17 mouse cellular contexts compared by ENCODE assay signal in the genomic region with DNA sequence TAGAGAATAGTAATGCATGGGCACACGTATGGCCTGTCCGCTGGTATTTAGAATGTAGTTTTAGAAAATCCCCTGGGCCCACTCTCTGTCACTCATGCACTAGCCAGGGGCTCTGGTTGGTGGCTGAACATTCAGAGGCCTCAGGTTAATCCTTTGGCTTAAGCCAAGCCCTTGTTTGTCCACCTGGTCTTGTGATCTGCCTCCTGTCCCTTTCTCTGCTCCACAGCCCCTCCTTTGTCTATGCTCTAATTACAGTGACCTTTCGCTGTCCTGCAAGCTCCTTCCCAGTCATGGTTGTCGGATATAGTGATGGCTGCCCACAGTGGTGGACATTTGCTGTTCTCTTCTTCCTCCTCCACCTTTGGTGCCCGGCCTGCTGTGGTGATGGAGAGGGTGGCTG.
DNase-seq lines count a peak whose midpoint lies in the region; ATAC-seq and TF ChIP-seq lines count a peak whose summit lies in the region.
"Had no signal": no experiment of that assay in that cellular context is flagged by ENCODE, and none has a peak within 500 bp of the region (broad histone marks: within the 10 kb centered on the region; RNA-seq: fewer than 3 reads in every experiment).

No protein-coding gene starts in this region.

- H3K9me3 ChIP-seq in heart, embryonic 10.5 days = 0 out of 2 replicates have a peak, but pooled peaks cover 7% of the 10 kb centered on the region
- H3K9me3 ChIP-seq in kidney, embryonic 16.5 days (ENCODE audit: low read length) = peaks cover 10% of the 10 kb centered on the region
- no peaks in the 10 kb centered on the region for H3K9me3 ChIP-seq in heart, embryonic 15.5 days (replicated peaks)
- H3K9me3 ChIP-seq in neural tube, embryonic 11.5 days (ENCODE audit: control insufficient read depth, low read length) = peaks cover 4% of the 10 kb centered on the region; the same call in 1 of the 2 replicates

- peak overlapping the region; percentile 78 for H3K27ac ChIP-seq in heart, embryonic 10.5 days
- peak overlapping the region; percentile 40; the same call in 1 of the 2 replicates for H3K27ac ChIP-seq in kidney, embryonic 16.5 days (ENCODE audit: low read length)
- no peak overlapping the region for H3K27ac ChIP-seq in kidney, adult 2 months (ENCODE audit: insufficient read depth, low read depth, low read length)
- peak overlapping the region; percentile 59 for H3K27ac ChIP-seq in heart, embryonic 15.5 days
- H3K27ac ChIP-seq in neural tube, embryonic 11.5 days (ENCODE audit: low read depth, low read length) = 0 out of 2 replicates have a peak overlapping the region, but pooled peaks have one; percentile 8
- H3K27ac ChIP-seq: embryonic facial prominence, embryonic 13.5 days; left cerebral cortex, adult 2 months; limb, embryonic 13.5 days; liver, embryonic 14.5 days; midbrain, embryonic 13.5 days had no signal

- no peaks in the 10 kb centered on the region for H3K27me3 ChIP-seq in heart, embryonic 10.5 days (ENCODE audit: insufficient read depth, poor library complexity, severe bottlenecking)
- H3K27me3 ChIP-seq in kidney, embryonic 16.5 days (ENCODE audit: insufficient read depth, low read length) = no peaks in the 10 kb centered on the region
- H3K27me3 ChIP-seq in kidney, adult 2 months (replicated peaks; ENCODE audit: control insufficient read depth, insufficient read depth, low read length) = no peaks in the 10 kb centered on the region
- no peaks in the 10 kb centered on the region for H3K27me3 ChIP-seq in heart, embryonic 15.5 days
- H3K27me3 ChIP-seq in neural tube, embryonic 11.5 days (ENCODE audit: control insufficient read depth, insufficient read depth, low read length) = no peaks in the 10 kb centered on the region
- H3K27me3 ChIP-seq: embryonic facial prominence, embryonic 13.5 days; limb, embryonic 13.5 days; midbrain, embryonic 13.5 days had no signal

- H3K4me3 ChIP-seq in heart, embryonic 10.5 days = no peak overlapping the region
- no peak overlapping the region for H3K4me3 ChIP-seq in kidney, embryonic 16.5 days (ENCODE audit: low read length)
- H3K4me3 ChIP-seq in kidney, adult 2 months (ENCODE audit: insufficient read depth, low read depth, low read length) = no peak overlapping the region
- H3K4me3 ChIP-seq in heart, embryonic 15.5 days = no peak overlapping the region
- no peak overlapping the region for H3K4me3 ChIP-seq in neural tube, embryonic 11.5 days (ENCODE audit: low read depth, low read length)
- H3K4me3 ChIP-seq: embryonic facial prominence, embryonic 13.5 days; left cerebral cortex, adult 2 months; limb, embryonic 13.5 days; midbrain, embryonic 13.5 days; myocyte had no signal

- no peak overlapping the region for H3K9ac ChIP-seq in kidney, embryonic 16.5 days (replicated peaks; ENCODE audit: low read length)
- H3K9ac ChIP-seq in heart, embryonic 15.5 days = no peak overlapping the region
- H3K9ac ChIP-seq in neural tube, embryonic 11.5 days (ENCODE audit: low read length) = no peak overlapping the region
- H3K9ac ChIP-seq: embryonic facial prominence, embryonic 13.5 days; limb, embryonic 13.5 days; liver, embryonic 14.5 days; midbrain, embryonic 13.5 days had no signal

- peaks cover 38% of the 10 kb centered on the region for H3K4me1 ChIP-seq in heart, embryonic 10.5 days
- peaks cover 14% of the 10 kb centered on the region for H3K4me1 ChIP-seq in kidney, embryonic 16.5 days (ENCODE audit: insufficient read depth, low read length)
- H3K4me1 ChIP-seq in kidney, adult 2 months (ENCODE audit: control insufficient read depth, insufficient read depth, low read length) = peaks cover 11% of the 10 kb centered on the region
- peaks cover 49% of the 10 kb centered on the region for H3K4me1 ChIP-seq in heart, embryonic 15.5 days (replicated peaks)
- H3K4me1 ChIP-seq in neural tube, embryonic 11.5 days (ENCODE audit: control insufficient read depth, insufficient read depth, low read length) = no peaks in the 10 kb centered on the region
- H3K4me1 ChIP-seq: embryonic facial prominence, embryonic 13.5 days had no signal

- ATAC-seq in kidney, embryonic 16.5 days (ENCODE audit: low FRiP score, low TSS enrichment) = peak; percentile 40; the same call in 1 of the 2 replicates
- no peak for ATAC-seq in heart, embryonic 15.5 days (replicated peaks; ENCODE audit: insufficient number of reproducible peaks, insufficient read depth, low FRiP score, low read depth)
- no peak for ATAC-seq in neural tube, embryonic 11.5 days (ENCODE audit: insufficient read depth, low FRiP score, low TSS enrichment)
- ATAC-seq in activated CD4-positive, CD25-positive, alpha-beta regulatory T cell, adult 4 months = no peak
- ATAC-seq: midbrain, embryonic 13.5 days had no signal

- no peak overlapping the region for H3K4me2 ChIP-seq in kidney, embryonic 16.5 days (replicated peaks; ENCODE audit: low read depth, low read length)
- H3K4me2 ChIP-seq in heart, embryonic 15.5 days = no peak overlapping the region
- H3K4me2 ChIP-seq in neural tube, embryonic 11.5 days (ENCODE audit: low read depth) = no peak overlapping the region
- H3K4me2 ChIP-seq: embryonic facial prominence, embryonic 13.5 days; limb, embryonic 13.5 days; midbrain, embryonic 13.5 days had no signal

- TF ChIP-seq CTCF in kidney, adult 2 months (conservative IDR thresholded peaks at IDR 0.05; ENCODE audit: insufficient read depth, insufficient read length, low read depth, low read length) = no peak

- DNase-seq in heart, embryonic 10.5 days (ENCODE audit: low spot score) = no peak
- no peak for DNase-seq in heart, postnatal 4 days
- no peak for DNase-seq in kidney, adult 2 months
- no peak for DNase-seq in neural tube, embryonic 11.5 days (ENCODE audit: low spot score)
- DNase-seq: cerebellum, adult 11 months; cerebellum, postnatal 36 days; kidney, postnatal 14 days; spleen, adult 18-20 months had no signal

- peaks cover 30% of the 10 kb centered on the region for H3K36me3 ChIP-seq in heart, embryonic 10.5 days
- H3K36me3 ChIP-seq in kidney, embryonic 16.5 days (ENCODE audit: insufficient read depth, low read length) = peaks cover 24% of the 10 kb centered on the region
- no peaks in the 10 kb centered on the region; the same call in 1 of the 2 replicates for H3K36me3 ChIP-seq in kidney, adult 2 months (ENCODE audit: control insufficient read depth, insufficient read depth, low read length)
- H3K36me3 ChIP-seq in heart, embryonic 15.5 days = peaks cover 35% of the 10 kb centered on the region
- no peaks in the 10 kb centered on the region; the same call in 1 of the 2 replicates for H3K36me3 ChIP-seq in neural tube, embryonic 11.5 days (ENCODE audit: control insufficient read depth, insufficient read depth, low read length)

- no peak for TF ChIP-seq POLR2A in kidney, adult 2 months (IDR thresholded peaks at IDR 0.05; ENCODE audit: low read depth, low read length)

- 74% methylated on average over 5 of the region's 5 CpGs for WGBS in heart, embryonic 10.5 days
- 54% methylated on average over 5 of the region's 5 CpGs for WGBS in kidney, embryonic 16.5 days
- 68% methylated on average over 5 of the region's 5 CpGs for WGBS in kidney, adult 2 months
- WGBS in heart, embryonic 15.5 days = 77% methylated on average over 5 of the region's 5 CpGs
- WGBS in neural tube, embryonic 11.5 days = 56% methylated on average over 5 of the region's 5 CpGs
